Mouse (Mus musculus) MEL (cell line): Measurements from ENCODE around the gene Grik5.

Source experiments
- EP300 ChIP-seq, 2 experiments: IDR thresholded peaks; 2 replicates each; pipeline ENCODE4 v1.6.1; 2011; ENCODE audit warnings: improper control_type of control experiment in 2 of 2, low read length in 2 of 2, low read depth in 1 of 2, mild to moderate bottlenecking in 1 of 2
- GATA1 ChIP-seq: IDR thresholded peaks from 2 replicates; pipeline ENCODE4 v1.6.1; 2011; ENCODE audit warnings: low read depth, low read length, improper control_type of control experiment
- HCFC1 ChIP-seq: IDR thresholded peaks from 2 replicates; pipeline ENCODE4 v1.6.1; 2012; ENCODE audit warnings: low read depth, mild to moderate bottlenecking, inconsistent platforms, low read length, improper control_type of control experiment, moderate library complexity
- POLR2A ChIP-seq, 2 experiments: IDR thresholded peaks; 2 replicates each; pipeline ENCODE4 v1.6.1; 2011 to 2012; ENCODE audit warnings: low read length in 2 of 2, mild to moderate bottlenecking in 2 of 2, control low read depth in 1 of 2, improper control_type of control experiment in 1 of 2, low read depth in 1 of 2, moderate library complexity in 1 of 2; ENCODE audit not compliant: control insufficient read depth in 1 of 2, insufficient read depth in 1 of 2, poor library complexity in 1 of 2
- TCF12 ChIP-seq: IDR thresholded peaks from 2 replicates; pipeline ENCODE4 v1.6.1; 2014; ENCODE audit warnings: low read depth, mild to moderate bottlenecking, inconsistent platforms, low read length, improper control_type of control experiment, moderate library complexity

DNA sequence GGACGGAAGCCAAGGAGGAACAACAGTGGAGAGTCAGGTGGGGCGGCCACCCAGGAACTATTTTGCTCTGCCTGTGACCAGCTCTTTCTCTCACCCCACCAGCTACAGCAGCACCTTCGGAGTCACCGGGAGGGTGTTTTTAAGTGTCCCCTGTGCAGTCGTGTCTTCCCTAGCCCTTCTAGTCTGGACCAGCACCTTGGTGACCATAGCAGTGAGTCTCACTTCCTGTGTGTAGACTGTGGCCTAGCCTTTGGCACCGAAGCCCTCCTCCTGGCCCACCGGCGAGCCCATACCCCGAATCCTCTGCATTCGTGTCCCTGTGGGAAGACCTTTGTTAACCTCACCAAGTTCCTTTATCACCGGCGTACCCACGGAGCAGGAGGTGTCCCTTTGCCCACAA, 8.3 kb upstream of the Grik5 start:
- TF ChIP-seq HCFC1 (no peak), EP300 (IDR thresholded peaks at IDR 0.05; ENCODE audit: low read depth in 1 of 2, low read length in 2 of 2) (no peak), TCF12 (no peak), GATA1 (no peak), POLR2A (IDR thresholded peaks at IDR 0.05; ENCODE audit: control insufficient read depth in 1 of 2, insufficient read depth in 1 of 2, low read depth in 1 of 2, low read length in 2 of 2, poor library complexity in 1 of 2) (no peak)
